Mouse (Mus musculus) thymus, postnatal 36 days (tissue): ENCODE results near the gene Lfng.

Source experiments
- DNase-seq, 2 experiments: peaks; one replicate each; pipeline ENCODE4 v3.0.0; 2022; ENCODE audit warnings: mixed read lengths in 2 of 2

Lfng gene

GRCm38 (mm10) chr5:140642076-140642475, 35.0 kb downstream of the Lfng start:
- peak in 1 of 2 experiments; percentile 24 for DNase-seq

- peak in 1 of 2 experiments; percentile 23 for DNase-seq
These were observed 37.1 kb downstream of the Lfng start for GRCm38 (mm10) chr5:140644263-140644662.

GRCm38 (mm10) chr5:140644702-140645201, 37.6 kb downstream of the Lfng start:
- DNase-seq, result peak in 1 of 2 experiments; percentile 12

- peak in 1 of 2 experiments; percentile 4 for DNase-seq
These were observed 38.3 kb downstream of the Lfng start for GRCm38 (mm10) chr5:140645454-140645853.

- peak in 1 of 2 experiments; percentile 3 for DNase-seq
These were observed 39.1 kb downstream of the Lfng start for GRCm38 (mm10) chr5:140646171-140646570.

- peak in 1 of 2 experiments; percentile 11 for DNase-seq
These were observed 40.1 kb downstream of the Lfng start for GRCm38 (mm10) chr5:140647031-140647760.

GRCm38 (mm10) chr5:140647821-140648518, 40.9 kb downstream of the Lfng start:
- DNase-seq, result peak; percentile 60 to 65

- no peak for DNase-seq
These were observed 41.5 kb downstream of the Lfng start, which contains the start of gene Ttyh3 for GRCm38 (mm10) chr5:140648519-140649100. Gene Ttyh3 (minus strand): TSS chr5:140649031.

- DNase-seq, result peak; percentile 98
These were observed 42.1 kb downstream of the Lfng start for GRCm38 (mm10) chr5:140649101-140649667.

GRCm38 (mm10) chr5:140649881-140650414, 42.8 kb downstream of the Lfng start:
- DNase-seq, result no peak

- no peak for DNase-seq
These were observed 44.1 kb downstream of the Lfng start for GRCm38 (mm10) chr5:140651231-140651630.

- DNase-seq, result no peak
These were observed 45.5 kb downstream of the Lfng start for GRCm38 (mm10) chr5:140652587-140652986.

- no peak for DNase-seq
These were observed 47.2 kb downstream of the Lfng start for GRCm38 (mm10) chr5:140654096-140654845.

- DNase-seq, result no peak
These were observed 52.6 kb downstream of the Lfng start for GRCm38 (mm10) chr5:140659607-140660272.

- no peak for DNase-seq
These were observed 53.3 kb downstream of the Lfng start for GRCm38 (mm10) chr5:140660398-140660797.

- no peak for DNase-seq
These were observed 54.3 kb downstream of the Lfng start for GRCm38 (mm10) chr5:140661427-140661826.

- DNase-seq, result no peak
These were observed 54.9 kb downstream of the Lfng start for GRCm38 (mm10) chr5:140661875-140662643.

- DNase-seq, result peak in 1 of 2 experiments; percentile 10
These were observed 55.8 kb downstream of the Lfng start for GRCm38 (mm10) chr5:140662741-140663592.

GRCm38 (mm10) chr5:140663621-140664180, 56.6 kb downstream of the Lfng start:
- peak; percentile 69 to 70 for DNase-seq
